Mouse (Mus musculus): ENCODE results near the gene Gpr183. TPM values are rescaled to one million over a fixed set of nuclear protein-coding genes. Genes with fewer than 3 reads are reported as not detected.

Gpr183 gene
- 3.4 and 3.5 TPM in 2 replicates for polyA plus RNA-seq (2016; fragmentation: Nextera tagmentation; extraction: Ambion mirVana)

- H3K9ac ChIP-seq: no peak within 1 kb of the TSS
- H3K4me1 ChIP-seq: peaks cover 3% of the 10 kb centered on the region; the same call in 1 of the 2 replicates
- no peak within 1 kb of the TSS for H3K4me3 ChIP-seq
- H3K36me3 ChIP-seq: no peaks in the 10 kb centered on the region
- ATAC-seq (ENCODE audit: insufficient number of reproducible peaks, insufficient read depth, low FRiP score, low TSS enrichment): no peak
- no peaks in the 10 kb centered on the region for H3K27me3 ChIP-seq
- H3K4me2 ChIP-seq (replicated peaks): no peak within 1 kb of the TSS
- WGBS: 47% methylated on average over 6 of the region's 6 CpGs
- H3K27ac ChIP-seq: no peak within 1 kb of the TSS
- no peaks in the 10 kb centered on the region for H3K9me3 ChIP-seq
Measured at GRCm38 (mm10) chr14:121964990-121965389, at the start of gene Gpr183. Gene Gpr183 (minus strand): TSS chr14:121965195.

- Histone ChIP-seq H3K4me3 (no peak overlapping the region), H3K4me2 (replicated peaks) (no peak overlapping the region), H3K27ac (no peak overlapping the region), H3K9ac (no peak overlapping the region), H3K36me3 (peaks cover 24% of the 10 kb centered on the region; the same call in 1 of the 2 replicates), H3K9me3 (no peaks in the 10 kb centered on the region), H3K4me1 (no peaks in the 10 kb centered on the region), H3K27me3 (no peaks in the 10 kb centered on the region)
- no peak for ATAC-seq (ENCODE audit: insufficient number of reproducible peaks, insufficient read depth, low FRiP score, low TSS enrichment)
- WGBS: 85% methylated on average over 14 of the region's 14 CpGs
Measured at GRCm38 (mm10) chr14:122013417-122013951, 48.5 kb upstream of the Gpr183 start.

DNA sequence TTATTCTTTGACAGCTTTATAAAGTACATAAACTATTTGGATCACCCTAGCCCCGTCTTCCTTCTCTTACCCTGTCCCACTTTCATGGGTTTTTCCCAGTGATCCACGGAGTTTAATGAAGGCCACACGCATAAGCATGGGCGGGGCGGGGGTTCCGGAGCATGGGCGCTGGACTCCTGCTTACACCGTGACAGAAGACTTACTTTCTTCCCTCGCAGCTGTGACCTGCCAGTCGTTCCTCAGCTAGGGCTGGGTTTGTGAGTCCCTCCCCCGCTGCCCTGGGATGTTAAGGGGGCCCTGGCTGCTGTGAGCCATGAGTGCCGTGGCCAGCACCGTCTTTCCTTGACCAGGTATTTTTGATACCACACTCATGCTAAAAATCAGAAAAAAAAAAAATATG lies 47.8 kb upstream of the Gpr183 start:
- no peak overlapping the region for H3K4me2 ChIP-seq (replicated peaks)
- no peaks in the 10 kb centered on the region for H3K4me1 ChIP-seq
- WGBS: 58% methylated on average over 13 of the region's 13 CpGs
- no peak overlapping the region for H3K27ac ChIP-seq
- peaks cover 24% of the 10 kb centered on the region; the same call in 1 of the 2 replicates for H3K36me3 ChIP-seq
- no peak for ATAC-seq (ENCODE audit: insufficient number of reproducible peaks, insufficient read depth, low FRiP score, low TSS enrichment)
- H3K9me3 ChIP-seq: no peaks in the 10 kb centered on the region
- H3K4me3 ChIP-seq: no peak overlapping the region
- H3K9ac ChIP-seq: no peak overlapping the region
- H3K27me3 ChIP-seq: no peaks in the 10 kb centered on the region

DNA sequence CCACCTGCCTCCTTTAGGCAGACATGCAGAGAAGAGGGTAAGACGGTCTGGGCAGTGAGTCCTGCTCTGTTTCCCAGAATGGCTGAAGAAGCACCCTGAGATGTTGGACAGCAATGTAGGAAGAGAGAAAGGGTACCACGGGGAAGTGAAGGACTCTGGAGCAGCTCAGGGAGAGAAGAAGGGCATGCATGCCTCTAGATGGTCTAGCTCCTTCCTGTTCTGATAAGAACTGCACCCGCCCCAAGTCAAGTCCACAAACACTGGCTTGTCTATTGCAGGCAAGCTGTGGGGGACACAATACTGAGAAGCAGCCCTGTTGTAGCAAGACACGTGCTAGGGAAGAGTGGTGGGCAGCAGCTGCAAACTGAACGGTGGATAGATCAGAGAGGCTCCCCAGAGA lies 47.2 kb upstream of the Gpr183 start:
- Histone ChIP-seq H3K27ac (no peak overlapping the region), H3K9ac (no peak overlapping the region), H3K4me2 (replicated peaks) (no peak overlapping the region), H3K4me3 (no peak overlapping the region), H3K9me3 (no peaks in the 10 kb centered on the region), H3K27me3 (no peaks in the 10 kb centered on the region), H3K36me3 (peaks cover 24% of the 10 kb centered on the region; the same call in 1 of the 2 replicates), H3K4me1 (no peaks in the 10 kb centered on the region)
- WGBS: 71% methylated on average over 5 of the region's 5 CpGs
- no peak for ATAC-seq (ENCODE audit: insufficient number of reproducible peaks, insufficient read depth, low FRiP score, low TSS enrichment)

DNA sequence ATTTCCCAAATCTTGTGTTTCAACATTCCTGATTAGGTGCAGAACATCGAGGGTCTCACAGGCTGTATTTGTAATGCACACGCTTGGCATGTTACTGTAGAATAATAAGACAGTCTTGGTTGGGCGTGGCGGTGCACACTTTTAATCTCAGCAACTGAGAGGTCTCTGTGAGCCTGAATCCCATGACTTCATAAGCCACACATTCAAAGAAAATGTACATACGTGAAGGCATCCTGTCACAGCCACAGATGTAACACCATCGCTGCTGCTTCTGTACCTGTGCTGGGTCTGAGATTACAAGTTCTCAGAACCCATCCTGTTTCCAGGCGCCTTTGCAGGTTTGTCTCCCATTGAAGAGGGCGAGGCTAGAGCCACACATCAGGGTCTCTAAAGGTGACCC lies 46.8 kb upstream of the Gpr183 start:
- WGBS: 90% methylated on average over 8 of the region's 8 CpGs
- Histone ChIP-seq H3K4me1 (no peaks in the 10 kb centered on the region), H3K9ac (no peak overlapping the region), H3K4me3 (no peak overlapping the region), H3K36me3 (peaks cover 24% of the 10 kb centered on the region; the same call in 1 of the 2 replicates), H3K4me2 (replicated peaks) (no peak overlapping the region), H3K9me3 (no peaks in the 10 kb centered on the region), H3K27me3 (no peaks in the 10 kb centered on the region), H3K27ac (no peak overlapping the region)
- no peak for ATAC-seq (ENCODE audit: insufficient number of reproducible peaks, insufficient read depth, low FRiP score, low TSS enrichment)

DNA sequence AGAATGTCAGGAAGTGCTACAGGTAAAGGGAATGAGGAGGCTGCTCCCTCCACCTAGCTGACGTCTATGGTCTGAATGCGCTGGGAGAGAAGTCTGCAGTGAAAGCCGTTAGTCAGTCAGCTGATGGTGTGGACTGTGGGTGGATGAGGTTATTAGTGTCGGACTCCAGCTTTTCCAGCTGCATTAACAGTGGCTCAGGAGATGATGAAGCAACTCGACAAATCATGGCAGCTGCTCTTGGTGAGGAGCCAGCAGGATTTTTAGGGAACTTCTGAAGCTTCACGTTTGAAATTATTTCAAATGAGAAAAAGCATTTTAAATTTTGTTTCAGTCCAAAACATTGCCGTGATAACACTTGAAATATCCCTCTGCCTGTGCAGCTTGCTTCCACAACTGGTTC lies 45.3 kb upstream of the Gpr183 start:
- H3K36me3 ChIP-seq: peaks cover 24% of the 10 kb centered on the region; the same call in 1 of the 2 replicates
- ATAC-seq (ENCODE audit: insufficient number of reproducible peaks, insufficient read depth, low FRiP score, low TSS enrichment): no peak
- WGBS: 87% methylated on average over 7 of the region's 7 CpGs

DNA sequence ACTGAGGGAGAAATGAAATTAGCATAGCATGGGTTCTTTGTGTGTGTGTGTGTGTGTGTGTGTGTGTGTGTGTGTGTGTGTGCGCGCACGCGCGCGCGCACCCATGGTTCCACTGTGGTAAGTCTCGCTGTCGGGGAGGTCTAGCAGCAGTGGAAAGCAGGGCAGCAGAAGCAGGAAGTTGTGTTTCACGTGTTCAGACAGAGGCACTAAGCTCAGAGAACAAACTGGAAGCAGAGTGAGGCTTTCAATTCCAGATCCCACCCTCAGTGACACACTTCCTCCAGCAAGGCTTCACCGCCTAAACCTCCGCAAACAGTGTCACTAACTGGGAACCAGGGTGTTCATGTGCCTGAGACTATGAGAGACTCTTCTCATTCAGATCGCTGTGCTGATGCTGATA lies 44.5 kb upstream of the Gpr183 start:
- no peak for ATAC-seq (ENCODE audit: insufficient number of reproducible peaks, insufficient read depth, low FRiP score, low TSS enrichment)

More for the DNA sequence above, 45.3 kb upstream of the Gpr183 start:
- Histone ChIP-seq H3K9me3 (no peaks in the 10 kb centered on the region), H3K4me3 (no peak overlapping the region), H3K27me3 (no peaks in the 10 kb centered on the region), H3K27ac (no peak overlapping the region), H3K4me2 (replicated peaks) (no peak overlapping the region), H3K4me1 (no peaks in the 10 kb centered on the region), H3K9ac (no peak overlapping the region)

GRCm38 (mm10) chr14:122008261-122008660 lies 43.3 kb upstream of the Gpr183 start:
- Histone ChIP-seq H3K4me3 (no peak overlapping the region), H3K4me1 (no peaks in the 10 kb centered on the region), H3K36me3 (peaks cover 24% of the 10 kb centered on the region; the same call in 1 of the 2 replicates), H3K9ac (no peak overlapping the region), H3K4me2 (replicated peaks) (no peak overlapping the region), H3K27ac (no peak overlapping the region), H3K27me3 (no peaks in the 10 kb centered on the region), H3K9me3 (no peaks in the 10 kb centered on the region)
- ATAC-seq (ENCODE audit: insufficient number of reproducible peaks, insufficient read depth, low FRiP score, low TSS enrichment): no peak
- 91% methylated on average over 4 of the region's 4 CpGs for WGBS

More for the DNA sequence above, 44.5 kb upstream of the Gpr183 start:
- Histone ChIP-seq H3K27ac (no peak overlapping the region), H3K27me3 (no peaks in the 10 kb centered on the region), H3K9ac (no peak overlapping the region), H3K36me3 (peaks cover 24% of the 10 kb centered on the region; the same call in 1 of the 2 replicates), H3K4me3 (no peak overlapping the region), H3K9me3 (no peaks in the 10 kb centered on the region), H3K4me1 (no peaks in the 10 kb centered on the region), H3K4me2 (replicated peaks) (no peak overlapping the region)
- 93% methylated on average over 13 of the region's 13 CpGs for WGBS

- no peak overlapping the region for H3K4me3 ChIP-seq
- ATAC-seq (ENCODE audit: insufficient number of reproducible peaks, insufficient read depth, low FRiP score, low TSS enrichment): no peak
- 0 out of 2 replicates have a peak, but pooled peaks cover 3% of the 10 kb centered on the region for H3K36me3 ChIP-seq
- no peak overlapping the region for H3K27ac ChIP-seq
- H3K4me2 ChIP-seq (replicated peaks): no peak overlapping the region
- H3K27me3 ChIP-seq: no peaks in the 10 kb centered on the region
- H3K9ac ChIP-seq: no peak overlapping the region
- no peaks in the 10 kb centered on the region for H3K9me3 ChIP-seq
- no peaks in the 10 kb centered on the region for H3K4me1 ChIP-seq
Measured at GRCm38 (mm10) chr14:122003812-122004211, 38.8 kb upstream of the Gpr183 start.

GRCm38 (mm10) chr14:122002224-122002623 lies 37.2 kb upstream of the Gpr183 start:
- no peaks in the 10 kb centered on the region for H3K4me1 ChIP-seq
- no peaks in the 10 kb centered on the region for H3K27me3 ChIP-seq
- 87% methylated on average over 7 of the region's 7 CpGs for WGBS
- H3K36me3 ChIP-seq: no peaks in the 10 kb centered on the region
- no peak for ATAC-seq (ENCODE audit: insufficient number of reproducible peaks, insufficient read depth, low FRiP score, low TSS enrichment)
- no peak overlapping the region for H3K9ac ChIP-seq
- no peak overlapping the region for H3K4me3 ChIP-seq
- H3K27ac ChIP-seq: no peak overlapping the region
- H3K4me2 ChIP-seq (replicated peaks): no peak overlapping the region
- no peaks in the 10 kb centered on the region for H3K9me3 ChIP-seq

- no peaks in the 10 kb centered on the region for H3K27me3 ChIP-seq
- no peaks in the 10 kb centered on the region for H3K9me3 ChIP-seq
- H3K4me3 ChIP-seq: no peak overlapping the region
- 92% methylated on average over 17 of the region's 17 CpGs for WGBS
- H3K9ac ChIP-seq: no peak overlapping the region
- H3K36me3 ChIP-seq: peaks cover 14% of the 10 kb centered on the region
- H3K27ac ChIP-seq: no peak overlapping the region
- no peaks in the 10 kb centered on the region for H3K4me1 ChIP-seq
- H3K4me2 ChIP-seq (replicated peaks): no peak overlapping the region
- no peak for ATAC-seq (ENCODE audit: insufficient number of reproducible peaks, insufficient read depth, low FRiP score, low TSS enrichment)
Measured at GRCm38 (mm10) chr14:122000346-122001105, 35.5 kb upstream of the Gpr183 start.

- no peak for ATAC-seq (ENCODE audit: insufficient number of reproducible peaks, insufficient read depth, low FRiP score, low TSS enrichment)
- Histone ChIP-seq H3K9me3 (no peaks in the 10 kb centered on the region), H3K36me3 (peaks cover 24% of the 10 kb centered on the region), H3K4me3 (no peak overlapping the region), H3K9ac (no peak overlapping the region), H3K4me1 (no peaks in the 10 kb centered on the region), H3K27me3 (no peaks in the 10 kb centered on the region), H3K27ac (no peak overlapping the region), H3K4me2 (replicated peaks) (no peak overlapping the region)
- WGBS: 87% methylated on average over 8 of the region's 8 CpGs
Measured at GRCm38 (mm10) chr14:121999455-121999854, 34.5 kb upstream of the Gpr183 start.

All from embryonic facial prominence, embryonic 12.5 days (tissue).